Mouse (Mus musculus) B cell, adult (primary cell): ENCODE results near the gene Chodl. TPM values are rescaled to one million over a fixed set of nuclear protein-coding genes. Genes with fewer than 3 reads are reported as not detected.

Source experiments
- total RNA-seq: library from RNA; stranded (reverse); gene quantifications from 4 replicates; pipeline ENCODE4 v1.2.4, GENCODE M21; 2023; ENCODE audit not compliant: inconsistent age

Gene Chodl
- not detected in 4 replicates for total RNA-seq

DNA sequence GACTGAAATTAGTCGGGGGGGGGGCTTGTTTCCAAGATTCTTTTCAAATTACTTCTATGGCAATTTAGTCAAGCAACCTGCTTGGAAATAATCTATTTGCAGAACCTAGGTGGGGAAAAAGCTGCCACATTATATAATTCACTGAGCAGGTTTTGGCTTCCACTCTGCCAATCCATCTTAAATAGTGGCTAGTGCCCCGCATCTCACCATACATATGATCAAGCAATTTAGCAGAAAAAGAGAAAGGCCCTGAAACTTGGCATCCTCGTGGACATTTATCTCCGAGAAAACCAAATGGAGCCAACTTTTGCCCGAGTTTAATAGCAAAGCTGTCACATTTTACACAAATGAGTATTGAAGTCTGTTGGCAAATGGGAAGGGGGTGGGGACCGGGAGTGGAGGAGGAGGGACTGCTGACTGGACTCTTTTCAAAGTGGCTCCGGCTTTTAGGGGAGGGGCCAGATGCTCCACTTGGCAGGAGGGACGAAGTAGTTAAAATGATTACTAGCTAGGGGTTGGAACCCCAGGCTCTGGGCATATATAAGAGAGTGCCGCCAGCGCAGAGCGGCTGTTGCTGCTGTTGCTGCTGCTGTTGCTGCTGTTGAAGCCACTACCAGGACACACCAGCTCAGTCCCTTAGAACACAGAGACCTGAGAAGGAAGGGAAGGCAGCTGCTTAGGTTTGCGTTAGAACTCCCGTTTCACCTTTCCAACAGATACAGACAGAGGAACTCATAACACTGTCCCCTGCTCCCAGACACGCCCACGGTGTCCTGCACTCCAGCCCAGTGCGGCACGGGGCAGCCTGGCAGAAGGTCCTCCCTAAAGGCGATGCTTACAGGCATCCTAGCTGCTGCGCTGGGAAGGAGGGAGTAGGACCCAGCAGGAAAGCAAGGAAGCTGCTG lies at the start of gene Chodl:
Gene Chodl, plus strand, starts transcription at position 567 of the 905 bp plus-strand sequence.

Other genes with a start within 250 kb of the Chodl start
- not detected in 4 replicates for gene Tmprss15, start 160.1 kb downstream of the Chodl start, total RNA-seq